Mouse (Mus musculus): Measurements from ENCODE around the gene Igf2bp2. TPM values are rescaled to one million over a fixed set of nuclear protein-coding genes. Genes with fewer than 3 reads are reported as not detected.

Igf2bp2 gene
- polyA plus RNA-seq, 1 experiment = 0.63 TPM

DNA sequence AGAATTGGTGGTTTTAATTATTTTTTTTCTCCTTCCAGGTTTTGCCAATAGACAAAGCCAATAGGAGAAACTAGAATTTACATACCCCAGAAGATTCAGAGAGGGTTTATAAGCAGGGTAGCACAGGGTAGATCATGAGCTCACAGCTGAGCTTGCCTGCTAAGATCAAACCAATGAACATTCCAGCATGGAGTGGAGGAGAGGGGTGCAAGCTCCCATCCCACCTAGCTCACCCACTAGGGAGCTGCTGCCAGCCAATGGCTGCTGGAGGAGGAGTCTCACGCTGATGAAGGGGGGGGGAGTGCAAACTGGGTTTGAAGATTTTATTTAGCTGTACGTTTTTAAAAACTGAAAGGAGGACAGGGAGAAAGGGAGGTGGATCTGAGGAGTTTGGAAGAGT, 14.0 kb downstream of the Igf2bp2 start:
- Histone ChIP-seq H3K27ac (ENCODE audit: control insufficient read depth, insufficient read depth, low read depth, low read length) (no peak overlapping the region), H3K4me3 (ENCODE audit: control insufficient read depth, low read depth, low read length) (no peak overlapping the region), H3K36me3 (ENCODE audit: control insufficient read depth, insufficient read depth, low read length) (no peaks in the 10 kb centered on the region), H3K4me1 (ENCODE audit: control insufficient read depth, insufficient read depth, low read length) (no peaks in the 10 kb centered on the region), H3K27me3 (ENCODE audit: control insufficient read depth, insufficient read depth, low read length) (no peaks in the 10 kb centered on the region)
- no peak for TF ChIP-seq CTCF (IDR thresholded peaks at IDR 0.05; ENCODE audit: control insufficient read depth, insufficient read depth, insufficient replicate concordance, low read depth, low read length)
- TF ChIP-seq POLR2A (IDR thresholded peaks at IDR 0.05; ENCODE audit: control insufficient read depth, low read depth, low read length) = no peak

DNA sequence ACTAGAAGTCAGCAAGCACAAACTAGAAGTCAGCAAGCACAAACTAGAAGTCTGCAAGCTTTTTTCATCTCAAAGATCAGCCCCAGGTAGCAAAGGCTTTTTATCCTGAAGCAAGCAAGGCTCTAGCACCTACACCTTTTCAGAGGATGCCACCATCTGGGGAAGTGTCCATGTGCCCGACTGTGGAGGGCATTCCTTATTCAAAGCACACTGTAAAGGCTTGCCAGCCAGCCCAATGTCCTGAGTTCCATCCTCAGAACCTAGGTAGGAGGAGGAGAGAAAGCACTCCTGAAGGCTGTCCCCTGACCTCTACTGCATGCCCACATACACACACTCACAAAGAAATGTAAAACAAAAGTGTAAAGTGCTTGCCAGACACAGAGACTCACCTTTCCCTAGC, 16.0 kb downstream of the Igf2bp2 start:
- Histone ChIP-seq H3K27ac (ENCODE audit: control insufficient read depth, insufficient read depth, low read depth, low read length) (no peak overlapping the region), H3K27me3 (ENCODE audit: control insufficient read depth, insufficient read depth, low read length) (no peaks in the 10 kb centered on the region), H3K4me3 (ENCODE audit: control insufficient read depth, low read depth, low read length) (no peak overlapping the region), H3K36me3 (ENCODE audit: control insufficient read depth, insufficient read depth, low read length) (no peaks in the 10 kb centered on the region), H3K4me1 (ENCODE audit: control insufficient read depth, insufficient read depth, low read length) (no peaks in the 10 kb centered on the region)
- TF ChIP-seq POLR2A (IDR thresholded peaks at IDR 0.05; ENCODE audit: control insufficient read depth, low read depth, low read length) (no peak), CTCF (IDR thresholded peaks at IDR 0.05; ENCODE audit: control insufficient read depth, insufficient read depth, insufficient replicate concordance, low read depth, low read length) (no peak)

DNA sequence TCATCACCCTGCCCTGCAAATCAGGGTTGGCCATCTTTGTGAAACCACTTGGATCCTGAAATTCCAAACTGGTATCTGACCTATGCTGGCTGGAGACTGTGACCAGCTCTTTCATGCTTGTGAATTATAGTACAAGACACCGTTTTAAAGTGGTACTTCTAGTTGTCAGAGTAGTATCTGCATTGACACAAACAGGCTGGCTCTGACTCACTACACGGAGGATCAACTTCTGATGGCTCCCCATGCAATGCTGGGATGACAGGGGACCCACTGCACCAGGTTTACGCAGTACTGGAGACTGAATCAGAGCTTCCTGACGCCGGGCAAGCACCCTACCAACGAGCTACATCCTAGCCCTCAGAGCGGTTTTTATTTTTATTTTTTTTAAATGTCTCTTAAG, 17.0 kb downstream of the Igf2bp2 start:
- TF ChIP-seq POLR2A (IDR thresholded peaks at IDR 0.05; ENCODE audit: control insufficient read depth, low read depth, low read length) (no peak), CTCF (IDR thresholded peaks at IDR 0.05; ENCODE audit: control insufficient read depth, insufficient read depth, insufficient replicate concordance, low read depth, low read length) (no peak)
- no peak overlapping the region for H3K27ac ChIP-seq (ENCODE audit: control insufficient read depth, insufficient read depth, low read depth, low read length)
- no peaks in the 10 kb centered on the region for H3K27me3 ChIP-seq (ENCODE audit: control insufficient read depth, insufficient read depth, low read length)
- H3K36me3 ChIP-seq (ENCODE audit: control insufficient read depth, insufficient read depth, low read length) = no peaks in the 10 kb centered on the region
- H3K4me3 ChIP-seq (ENCODE audit: control insufficient read depth, low read depth, low read length) = no peak overlapping the region
- H3K4me1 ChIP-seq (ENCODE audit: control insufficient read depth, insufficient read depth, low read length) = no peaks in the 10 kb centered on the region

DNA sequence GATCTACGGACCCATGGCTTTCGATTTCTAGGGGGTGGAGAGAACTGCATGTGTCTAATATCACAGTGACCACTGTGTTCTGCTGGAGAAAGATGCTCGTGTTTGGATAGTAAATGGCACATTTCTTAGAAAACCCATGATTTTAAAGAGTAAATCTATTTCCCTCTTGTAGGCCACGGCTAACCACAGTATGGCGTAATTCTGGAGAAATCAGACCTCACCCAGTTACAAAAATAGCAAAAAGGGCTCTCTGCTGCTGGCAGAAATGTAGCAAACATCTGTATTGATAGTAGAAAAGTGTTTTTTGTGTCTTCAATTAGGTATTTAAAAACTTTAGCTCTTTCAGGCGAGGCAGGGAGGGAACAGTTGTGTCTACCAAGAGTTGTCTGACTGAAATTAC, 18.6 kb downstream of the Igf2bp2 start:
- H3K4me3 ChIP-seq (ENCODE audit: control insufficient read depth, low read depth, low read length) = no peak overlapping the region
- no peaks in the 10 kb centered on the region for H3K4me1 ChIP-seq (ENCODE audit: control insufficient read depth, insufficient read depth, low read length)
- TF ChIP-seq CTCF (IDR thresholded peaks at IDR 0.05; ENCODE audit: control insufficient read depth, insufficient read depth, insufficient replicate concordance, low read depth, low read length) (no peak), POLR2A (IDR thresholded peaks at IDR 0.05; ENCODE audit: control insufficient read depth, low read depth, low read length) (no peak)
- no peaks in the 10 kb centered on the region for H3K27me3 ChIP-seq (ENCODE audit: control insufficient read depth, insufficient read depth, low read length)
- H3K27ac ChIP-seq (ENCODE audit: control insufficient read depth, insufficient read depth, low read depth, low read length) = no peak overlapping the region
- H3K36me3 ChIP-seq (ENCODE audit: control insufficient read depth, insufficient read depth, low read length) = no peaks in the 10 kb centered on the region

DNA sequence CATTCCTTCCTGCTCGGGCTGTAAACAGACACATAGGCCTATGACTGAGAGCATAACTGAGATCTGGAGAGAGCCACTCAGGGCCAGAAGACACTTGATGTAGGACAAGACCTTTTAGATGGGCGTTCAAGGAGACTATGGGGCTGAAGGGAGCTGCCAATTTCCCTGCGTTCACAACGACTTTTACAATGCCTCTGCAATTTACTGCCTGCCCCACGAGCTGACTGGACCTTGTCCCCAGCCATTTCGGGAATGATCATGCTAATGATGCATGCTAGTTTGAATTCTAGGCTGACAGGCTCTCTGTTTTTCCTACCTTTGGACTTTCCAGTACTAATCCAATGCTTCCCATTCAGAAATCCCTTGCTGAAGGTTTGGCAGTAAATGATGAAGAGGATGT, 22.2 kb downstream of the Igf2bp2 start:
- no peaks in the 10 kb centered on the region for H3K36me3 ChIP-seq (ENCODE audit: control insufficient read depth, insufficient read depth, low read length)
- H3K4me1 ChIP-seq (ENCODE audit: control insufficient read depth, insufficient read depth, low read length) = no peaks in the 10 kb centered on the region
- no peaks in the 10 kb centered on the region for H3K27me3 ChIP-seq (ENCODE audit: control insufficient read depth, insufficient read depth, low read length)
- TF ChIP-seq CTCF (IDR thresholded peaks at IDR 0.05; ENCODE audit: control insufficient read depth, insufficient read depth, insufficient replicate concordance, low read depth, low read length) = no peak
- TF ChIP-seq POLR2A (IDR thresholded peaks at IDR 0.05; ENCODE audit: control insufficient read depth, low read depth, low read length) = no peak
- no peak overlapping the region for H3K27ac ChIP-seq (ENCODE audit: control insufficient read depth, insufficient read depth, low read depth, low read length)
- no peak overlapping the region for H3K4me3 ChIP-seq (ENCODE audit: control insufficient read depth, low read depth, low read length)

DNA sequence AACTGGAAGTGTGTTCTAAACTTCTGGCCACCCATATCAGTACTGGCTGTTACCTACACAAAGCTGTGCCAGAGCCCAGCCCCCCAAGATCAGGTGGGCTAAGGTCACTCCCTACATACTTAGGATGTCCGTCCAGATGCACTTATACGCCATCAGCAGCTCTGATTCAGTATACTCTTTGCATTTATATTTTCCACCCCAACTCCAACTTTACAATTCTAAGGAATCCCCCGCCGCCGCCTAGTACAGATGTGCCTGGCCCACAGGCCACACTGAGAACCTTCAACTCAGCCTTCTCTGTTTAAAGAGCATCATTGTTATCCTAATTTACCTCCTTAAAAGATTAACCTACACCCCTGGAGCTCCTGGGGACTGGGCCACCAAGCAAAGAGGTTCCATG, 23.3 kb downstream of the Igf2bp2 start:
- H3K27me3 ChIP-seq (ENCODE audit: control insufficient read depth, insufficient read depth, low read length) = no peaks in the 10 kb centered on the region
- H3K27ac ChIP-seq (ENCODE audit: control insufficient read depth, insufficient read depth, low read depth, low read length) = no peak overlapping the region
- no peaks in the 10 kb centered on the region for H3K4me1 ChIP-seq (ENCODE audit: control insufficient read depth, insufficient read depth, low read length)
- TF ChIP-seq POLR2A (IDR thresholded peaks at IDR 0.05; ENCODE audit: control insufficient read depth, low read depth, low read length) (no peak), CTCF (IDR thresholded peaks at IDR 0.05; ENCODE audit: control insufficient read depth, insufficient read depth, insufficient replicate concordance, low read depth, low read length) (no peak)
- no peak overlapping the region for H3K4me3 ChIP-seq (ENCODE audit: control insufficient read depth, low read depth, low read length)
- H3K36me3 ChIP-seq (ENCODE audit: control insufficient read depth, insufficient read depth, low read length) = no peaks in the 10 kb centered on the region

DNA sequence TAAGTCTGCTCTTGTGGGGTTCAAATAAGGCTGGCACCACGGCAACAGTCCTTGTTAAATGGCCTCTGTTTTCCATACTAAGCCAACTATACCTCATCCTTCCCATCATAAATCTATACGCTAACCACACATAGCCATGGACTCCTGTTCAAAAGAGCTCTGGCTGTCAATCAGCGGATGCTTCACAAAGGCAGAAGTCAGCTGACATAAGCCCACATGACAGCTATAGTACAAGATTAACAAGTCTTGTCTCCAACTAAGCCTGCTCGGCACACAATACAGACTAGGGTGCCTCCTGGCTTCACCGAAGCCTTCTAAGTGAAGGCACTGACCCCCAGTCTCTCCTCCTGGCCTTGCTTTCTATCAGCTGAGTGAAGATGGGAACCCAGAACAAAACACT, 26.9 kb downstream of the Igf2bp2 start:
- TF ChIP-seq POLR2A (IDR thresholded peaks at IDR 0.05; ENCODE audit: control insufficient read depth, low read depth, low read length) = no peak
- H3K27ac ChIP-seq (ENCODE audit: control insufficient read depth, insufficient read depth, low read depth, low read length) = no peak overlapping the region
- no peaks in the 10 kb centered on the region for H3K36me3 ChIP-seq (ENCODE audit: control insufficient read depth, insufficient read depth, low read length)
- no peak overlapping the region for H3K4me3 ChIP-seq (ENCODE audit: control insufficient read depth, low read depth, low read length)
- no peaks in the 10 kb centered on the region for H3K4me1 ChIP-seq (ENCODE audit: control insufficient read depth, insufficient read depth, low read length)
- H3K27me3 ChIP-seq (ENCODE audit: control insufficient read depth, insufficient read depth, low read length) = no peaks in the 10 kb centered on the region

DNA sequence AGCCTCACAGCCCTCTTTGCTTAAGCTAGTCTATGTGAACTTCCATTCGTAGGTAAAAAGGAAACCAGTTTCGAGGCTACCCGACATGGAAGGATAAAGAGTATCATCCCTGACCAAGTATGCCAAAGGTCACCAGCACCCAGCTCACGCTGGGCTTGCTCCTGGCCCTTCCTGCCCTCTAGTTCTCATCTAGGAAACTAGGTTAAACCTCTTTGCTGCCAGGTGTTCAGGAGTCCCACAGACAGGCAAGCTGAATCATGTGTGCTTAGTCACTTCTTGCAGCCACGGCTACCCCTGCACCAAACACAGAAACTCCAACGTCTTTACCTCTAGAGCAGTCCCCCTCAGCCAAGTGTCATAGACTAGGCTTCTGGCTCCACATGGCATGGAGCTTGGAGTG, 31.8 kb downstream of the Igf2bp2 start:
- TF ChIP-seq POLR2A (IDR thresholded peaks at IDR 0.05; ENCODE audit: control insufficient read depth, low read depth, low read length) (no peak), CTCF (IDR thresholded peaks at IDR 0.05; ENCODE audit: control insufficient read depth, insufficient read depth, insufficient replicate concordance, low read depth, low read length) (no peak)
- Histone ChIP-seq H3K4me1 (ENCODE audit: control insufficient read depth, insufficient read depth, low read length) (no peaks in the 10 kb centered on the region), H3K27me3 (ENCODE audit: control insufficient read depth, insufficient read depth, low read length) (no peaks in the 10 kb centered on the region), H3K36me3 (ENCODE audit: control insufficient read depth, insufficient read depth, low read length) (no peaks in the 10 kb centered on the region), H3K4me3 (ENCODE audit: control insufficient read depth, low read depth, low read length) (no peak overlapping the region), H3K27ac (ENCODE audit: control insufficient read depth, insufficient read depth, low read depth, low read length) (no peak overlapping the region)

Measured in testis, adult 2 months (tissue).